Mouse (Mus musculus): ENCODE data around the gene Faf1.
"Not testable (repeated sequence)": the region's sequence is repeated elsewhere in the genome, so short reads cannot be mapped to it uniquely, and the experiment has no call there.

DNA sequence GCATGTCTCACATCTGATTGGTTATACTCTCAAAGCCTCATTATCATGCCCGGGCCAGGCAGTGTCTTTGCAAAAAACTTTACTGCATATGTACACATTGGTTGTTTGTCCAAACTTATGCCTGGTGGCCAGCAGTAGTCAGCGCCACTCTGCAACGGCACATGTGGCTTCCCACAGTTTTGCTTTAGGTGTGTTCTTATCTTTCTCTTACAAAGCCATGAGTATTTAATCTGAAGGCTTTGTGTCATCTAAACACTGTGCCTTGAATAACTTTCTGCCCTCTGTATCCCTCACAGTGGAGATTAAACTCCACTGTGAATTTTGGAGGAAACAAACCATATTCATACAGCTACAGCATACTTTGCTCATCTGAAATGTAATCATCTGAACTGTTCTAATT lies 24.3 kb downstream of the Faf1 start:
- TF ChIP-seq POLR2A (IDR thresholded peaks at IDR 0.05; ENCODE audit: low read depth, low read length); CTCF (IDR thresholded peaks at IDR 0.05; ENCODE audit: borderline replicate concordance, insufficient read depth, low read length): not testable (repeated sequence)

All from embryonic fibroblast, embryonic 13.5 days (primary cell).